Mouse (Mus musculus): ENCODE measurements around the gene Tssk6. TPM values are rescaled to one million over a fixed set of nuclear protein-coding genes. Genes with fewer than 3 reads are reported as not detected.
A peak's percentile ranks its signal among the peaks of the same experiment; 100 is the strongest.

The Tssk6 gene
- polyA plus RNA-seq, 1 experiment from 2014 or later = 2.8 TPM

- H3K27me3 ChIP-seq (replicated peaks) = peaks cover 38% of the 10 kb centered on the region
- no peak overlapping the region for H3K27ac ChIP-seq
- no peak for ATAC-seq
- H3K9ac ChIP-seq = no peak overlapping the region
- 78% methylated on average over 10 of the region's 10 CpGs for WGBS
- no peaks in the 10 kb centered on the region for H3K36me3 ChIP-seq
- peaks cover 12% of the 10 kb centered on the region for H3K4me1 ChIP-seq (replicated peaks)
- H3K9me3 ChIP-seq = no peaks in the 10 kb centered on the region
- no peak overlapping the region for H3K4me3 ChIP-seq (replicated peaks)
- no peak overlapping the region for H3K4me2 ChIP-seq (replicated peaks)
These were observed 25.0 kb upstream of the Tssk6 start for GRCm38 (mm10) chr8:69876967-69877366.

DNA sequence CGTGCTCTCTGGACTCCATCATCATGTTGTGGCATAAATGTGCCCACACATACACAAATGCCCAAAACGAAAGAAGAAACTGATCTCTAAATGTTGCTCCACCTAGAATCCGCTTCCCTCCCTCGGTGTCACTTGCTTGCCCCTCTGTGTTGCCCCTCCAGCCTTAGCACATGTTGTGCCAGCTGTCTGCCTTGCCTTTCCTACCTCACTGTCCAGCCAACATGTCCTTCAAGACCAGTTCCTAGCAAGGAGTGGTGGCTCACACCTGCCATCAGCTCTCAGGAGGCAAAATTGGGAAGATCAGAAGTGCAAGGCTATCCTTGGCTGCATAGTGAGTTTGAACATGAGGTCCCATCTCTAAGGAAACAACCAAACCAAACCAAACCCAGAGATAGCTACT is 24.6 kb upstream of the Tssk6 start:
- Histone ChIP-seq H3K9ac (no peak overlapping the region), H3K4me2 (replicated peaks) (no peak overlapping the region), H3K36me3 (no peaks in the 10 kb centered on the region), H3K27ac (no peak overlapping the region), H3K4me1 (replicated peaks) (peaks cover 17% of the 10 kb centered on the region), H3K9me3 (no peaks in the 10 kb centered on the region), H3K27me3 (replicated peaks) (peaks cover 42% of the 10 kb centered on the region), H3K4me3 (replicated peaks) (no peak overlapping the region)
- ATAC-seq = no peak
- 80% methylated on average over 4 of the region's 4 CpGs for WGBS

DNA sequence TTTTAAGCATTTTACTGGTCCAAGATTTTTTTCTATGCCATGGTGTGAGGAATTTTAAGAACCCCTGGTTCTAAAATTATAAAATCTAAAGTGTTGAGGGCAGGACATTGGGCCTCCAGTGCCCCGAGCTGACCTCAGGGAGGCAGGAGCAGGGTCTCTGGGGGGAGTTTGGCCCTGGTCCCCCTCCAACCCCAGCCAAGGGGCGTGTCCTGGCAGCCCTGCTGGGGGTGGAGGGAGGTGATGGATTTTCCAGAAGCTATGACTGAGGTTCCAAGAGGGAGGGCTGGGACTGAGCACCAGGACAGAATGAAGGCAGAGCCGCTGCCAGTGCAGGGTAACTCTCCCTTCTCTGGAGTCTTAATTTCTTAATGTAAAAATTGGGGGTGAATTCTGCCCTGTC is 24.0 kb upstream of the Tssk6 start:
- Histone ChIP-seq H3K36me3 (no peaks in the 10 kb centered on the region), H3K9me3 (no peaks in the 10 kb centered on the region), H3K9ac (no peak overlapping the region), H3K27ac (no peak overlapping the region), H3K4me3 (replicated peaks) (no peak overlapping the region), H3K4me1 (replicated peaks) (peaks cover 19% of the 10 kb centered on the region), H3K4me2 (replicated peaks) (no peak overlapping the region), H3K27me3 (replicated peaks) (peaks cover 48% of the 10 kb centered on the region)
- 56% methylated on average over 3 of the region's 3 CpGs for WGBS
- ATAC-seq = no peak

GRCm38 (mm10) chr8:69879678-69880077 is 22.3 kb upstream of the Tssk6 start:
- ATAC-seq = peak; percentile 44
- WGBS = 58% methylated on average over 8 of the region's 8 CpGs
- H3K9me3 ChIP-seq = no peaks in the 10 kb centered on the region

DNA sequence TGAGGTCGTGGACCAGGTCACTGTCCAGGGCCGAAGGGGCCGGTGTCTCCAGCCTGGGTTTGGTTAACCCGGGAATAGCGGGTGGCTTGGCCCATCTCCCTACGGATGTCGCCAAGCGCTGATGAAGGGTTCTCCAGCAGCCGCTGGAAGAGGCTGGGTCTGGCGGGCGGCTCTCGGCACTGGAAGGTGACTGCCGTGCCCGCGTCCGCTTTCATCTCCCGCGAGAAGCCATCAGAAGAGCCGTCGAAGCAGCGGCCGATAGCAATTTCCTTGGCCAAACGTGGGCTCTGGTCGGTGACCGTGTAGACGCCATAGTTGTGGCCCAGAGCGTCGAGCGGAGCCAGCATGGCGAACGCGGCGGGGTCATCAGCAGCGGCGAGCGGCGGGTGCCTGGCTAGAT is 21.1 kb upstream of the Tssk6 start:
- ATAC-seq = no peak
- peak overlapping the region; percentile 75 for H3K4me2 ChIP-seq (replicated peaks)
- peaks cover 76% of the 10 kb centered on the region for H3K27me3 ChIP-seq (replicated peaks)
- H3K27ac ChIP-seq = no peak overlapping the region
- no peak overlapping the region for H3K9ac ChIP-seq
- 11% methylated on average over 37 of the region's 37 CpGs for WGBS
- no peaks in the 10 kb centered on the region for H3K9me3 ChIP-seq
- peak overlapping the region; percentile 41 for H3K4me3 ChIP-seq (replicated peaks)
- peaks cover 21% of the 10 kb centered on the region for H3K4me1 ChIP-seq (replicated peaks)
- H3K36me3 ChIP-seq = no peaks in the 10 kb centered on the region

More at GRCm38 (mm10) chr8:69879678-69880077, 22.3 kb upstream of the Tssk6 start:
- H3K27ac ChIP-seq = no peak overlapping the region
- H3K4me3 ChIP-seq (replicated peaks) = no peak overlapping the region
- H3K36me3 ChIP-seq = no peaks in the 10 kb centered on the region
- H3K4me1 ChIP-seq (replicated peaks) = peaks cover 19% of the 10 kb centered on the region
- peaks cover 65% of the 10 kb centered on the region for H3K27me3 ChIP-seq (replicated peaks)
- H3K4me2 ChIP-seq (replicated peaks) = no peak overlapping the region
- no peak overlapping the region for H3K9ac ChIP-seq

GRCm38 (mm10) chr8:69881261-69881865 is 20.6 kb upstream of the Tssk6 start:
- no peak for ATAC-seq
- peaks cover 23% of the 10 kb centered on the region for H3K4me1 ChIP-seq (replicated peaks)
- peak overlapping the region; percentile 41 for H3K4me3 ChIP-seq (replicated peaks)
- H3K27ac ChIP-seq = no peak overlapping the region
- H3K27me3 ChIP-seq (replicated peaks) = peaks cover 82% of the 10 kb centered on the region
- H3K36me3 ChIP-seq = no peaks in the 10 kb centered on the region
- no peaks in the 10 kb centered on the region for H3K9me3 ChIP-seq
- peak overlapping the region; percentile 75 for H3K4me2 ChIP-seq (replicated peaks)
- H3K9ac ChIP-seq = no peak overlapping the region
- 17% methylated on average over 79 of the region's 79 CpGs for WGBS

DNA sequence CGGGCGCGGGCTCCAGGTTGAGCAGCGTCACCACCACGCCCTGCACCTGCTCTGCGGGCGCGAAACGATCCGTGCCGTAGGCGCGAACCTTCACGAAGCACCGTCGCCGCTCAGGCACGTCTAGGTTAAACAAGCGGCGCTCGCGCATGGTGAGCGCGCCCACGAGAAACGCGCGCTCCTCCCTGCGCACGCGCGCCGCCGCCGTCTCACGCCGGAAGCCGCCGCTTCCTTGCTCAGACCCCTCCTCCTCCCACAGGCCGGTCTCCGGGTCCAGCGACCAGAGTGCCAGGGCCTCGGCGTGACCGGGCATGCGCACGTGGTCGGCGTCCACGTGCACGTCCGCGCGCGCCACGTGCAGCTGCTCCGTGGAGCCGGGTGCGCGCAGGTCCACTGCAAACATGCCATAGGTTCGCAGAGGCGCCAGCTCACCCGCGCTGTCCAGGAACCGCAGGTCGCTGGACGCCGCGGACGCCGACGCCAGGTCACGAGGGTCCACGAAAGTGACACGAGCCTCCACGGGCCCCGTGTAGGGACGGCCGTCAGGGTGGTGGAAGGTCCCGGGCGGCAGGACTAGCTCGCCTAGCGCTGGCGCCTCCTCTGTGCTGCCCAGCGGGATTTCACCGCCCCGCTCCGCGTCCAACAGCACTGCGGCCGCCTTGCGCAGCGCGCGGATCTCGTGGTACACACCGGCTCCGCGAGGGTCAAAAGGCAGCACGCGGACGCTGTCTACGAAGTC is 19.8 kb upstream of the Tssk6 start:
- Histone ChIP-seq H3K4me3 (replicated peaks) (peak overlapping the region; percentile 41), H3K4me1 (replicated peaks) (peaks cover 30% of the 10 kb centered on the region), H3K36me3 (no peaks in the 10 kb centered on the region), H3K9ac (0 out of 2 replicates have a peak overlapping the region, but pooled peaks have one; percentile 18), H3K4me2 (replicated peaks) (peak overlapping the region; percentile 75), H3K27ac (no peak overlapping the region), H3K27me3 (replicated peaks) (peaks cover 86% of the 10 kb centered on the region), H3K9me3 (no peaks in the 10 kb centered on the region)
- WGBS = 5% methylated on average over 103 of the region's 103 CpGs
- peak; percentile 66 for ATAC-seq

GRCm38 (mm10) chr8:69882833-69883600 is 19.0 kb upstream of the Tssk6 start:
- Histone ChIP-seq H3K4me1 (replicated peaks) (peaks cover 38% of the 10 kb centered on the region), H3K36me3 (no peaks in the 10 kb centered on the region), H3K4me2 (replicated peaks) (peak overlapping the region; percentile 75), H3K27me3 (replicated peaks) (peaks cover 90% of the 10 kb centered on the region), H3K27ac (no peak overlapping the region), H3K9ac (no peak overlapping the region), H3K9me3 (no peaks in the 10 kb centered on the region), H3K4me3 (replicated peaks) (peak overlapping the region; percentile 41)
- WGBS = 15% methylated on average over 52 of the region's 52 CpGs
- no peak for ATAC-seq

DNA sequence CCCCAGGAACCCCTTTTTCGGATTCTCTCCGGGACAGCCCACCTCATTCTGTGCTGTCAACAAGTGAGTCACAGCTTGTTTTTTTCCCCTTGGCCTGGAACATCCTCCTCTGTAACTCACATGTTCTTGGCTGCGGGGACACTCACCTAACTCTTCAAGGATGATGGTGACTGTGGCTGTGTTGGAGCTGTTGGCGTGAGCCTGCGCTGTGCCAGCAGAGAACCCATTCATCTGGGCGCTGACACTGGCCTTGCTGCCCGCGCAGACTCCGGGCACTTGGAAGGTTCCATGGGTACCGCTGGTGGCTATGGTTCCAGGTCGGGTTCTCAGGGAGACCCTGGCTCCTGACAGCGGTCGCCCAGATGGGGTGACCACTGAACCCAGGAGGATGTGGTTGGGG is 17.8 kb upstream of the Tssk6 start:
- H3K27me3 ChIP-seq (replicated peaks) = peaks cover 100% of the 10 kb centered on the region
- no peak overlapping the region for H3K4me2 ChIP-seq (replicated peaks)
- no peak overlapping the region for H3K27ac ChIP-seq
- no peaks in the 10 kb centered on the region for H3K9me3 ChIP-seq
- H3K9ac ChIP-seq = no peak overlapping the region
- no peak overlapping the region for H3K4me3 ChIP-seq (replicated peaks)
- WGBS = 52% methylated on average over 13 of the region's 13 CpGs
- H3K4me1 ChIP-seq (replicated peaks) = peaks cover 48% of the 10 kb centered on the region
- H3K36me3 ChIP-seq = no peaks in the 10 kb centered on the region
- ATAC-seq = no peak

- peak within 1 kb of the TSS; percentile 17 for H3K4me3 ChIP-seq (replicated peaks)
- H3K9ac ChIP-seq = no peak within 1 kb of the TSS; the same call in none of the 2 replicates
These were observed 14.4 kb upstream of the Tssk6 start, which contains the start of gene Cilp2 for GRCm38 (mm10) chr8:69887289-69888243. Cilp2 (minus strand) TSS chr8:69887687.

DNA sequence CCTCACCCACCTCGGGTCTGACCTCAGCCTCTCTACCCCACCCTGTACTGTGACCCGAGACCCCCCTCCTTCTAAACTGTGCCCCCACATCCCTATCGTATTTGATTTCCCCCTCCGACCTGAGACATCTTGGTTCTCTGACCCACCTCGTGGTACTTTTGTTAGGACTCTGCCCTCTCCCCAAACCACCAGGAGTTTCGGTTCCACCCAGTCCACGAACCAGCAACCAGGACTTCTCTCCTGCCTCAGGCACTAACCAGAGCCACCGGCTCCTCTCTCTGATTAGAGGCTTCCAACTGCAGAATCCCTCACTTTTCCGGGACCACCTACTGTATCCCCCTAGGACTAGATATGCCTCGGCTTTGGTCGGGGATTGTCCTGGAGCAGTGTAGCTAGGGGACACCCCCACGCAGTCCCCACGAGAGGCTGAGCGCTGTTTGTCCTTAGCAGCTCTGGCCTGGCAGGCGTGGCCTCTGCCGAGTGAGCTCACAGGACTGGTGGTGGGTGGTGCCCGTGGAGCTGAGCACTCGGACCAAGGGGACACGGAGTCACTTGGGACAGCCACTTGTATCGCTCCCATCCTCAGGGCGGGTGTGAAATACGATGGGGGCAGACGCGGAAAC is 13.6 kb upstream of the Tssk6 start:
- H3K9me3 ChIP-seq = no peaks in the 10 kb centered on the region
- H3K36me3 ChIP-seq = 0 out of 2 replicates have a peak, but pooled peaks cover 4% of the 10 kb centered on the region
- peak overlapping the region; percentile 17 for H3K4me3 ChIP-seq (replicated peaks)
- H3K4me1 ChIP-seq (replicated peaks) = peaks cover 34% of the 10 kb centered on the region
- H3K9ac ChIP-seq = no peak overlapping the region; the same call in 1 of the 2 replicates
- WGBS = 7% methylated on average over 24 of the region's 24 CpGs
- ATAC-seq = no peak
- peaks cover 77% of the 10 kb centered on the region for H3K27me3 ChIP-seq (replicated peaks)
- H3K4me2 ChIP-seq (replicated peaks) = peak overlapping the region; percentile 48
- H3K27ac ChIP-seq = no peak overlapping the region

More at GRCm38 (mm10) chr8:69887289-69888243, 14.4 kb upstream of the Tssk6 start, which contains the start of gene Cilp2:
- Histone ChIP-seq H3K36me3 (no peaks in the 10 kb centered on the region), H3K4me1 (replicated peaks) (peaks cover 35% of the 10 kb centered on the region), H3K27me3 (replicated peaks) (peaks cover 85% of the 10 kb centered on the region), H3K9me3 (no peaks in the 10 kb centered on the region), H3K27ac (no peak within 1 kb of the TSS), H3K4me2 (replicated peaks) (peak within 1 kb of the TSS; percentile 48)
- ATAC-seq = 0 out of 2 replicates have a peak, but pooled peaks have one; percentile 10
- under 1% methylated on average over 59 of the region's 60 CpGs for WGBS

All from intestine, embryonic 15.5 days (tissue).